8 mouse cellular contexts compared by ENCODE assay signal in the genomic region with DNA sequence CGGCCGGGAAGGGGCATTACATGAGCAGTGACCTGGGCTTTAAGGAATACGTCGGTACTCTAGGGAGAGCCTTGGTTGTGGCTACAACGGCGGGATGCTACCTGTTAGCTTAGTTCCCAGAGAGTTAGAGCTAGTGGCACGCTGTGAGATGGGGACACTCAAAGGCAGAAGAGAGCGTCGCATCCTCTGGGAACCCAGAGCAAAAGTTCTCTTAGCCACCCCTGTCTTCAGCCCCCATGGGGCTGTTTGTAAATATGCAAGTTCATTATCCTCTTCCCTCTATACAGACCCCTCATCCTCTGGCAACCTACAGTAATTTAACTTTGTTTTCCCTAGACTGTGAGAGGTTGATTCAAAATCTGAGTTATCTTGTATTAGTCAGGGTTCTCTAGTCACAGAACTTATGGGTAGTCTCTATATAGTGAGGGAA. TPM values are rescaled to one million over a fixed set of nuclear protein-coding genes. Genes with fewer than 3 reads are reported as not detected.
A peak's percentile ranks its signal among the peaks of the same experiment; 100 is the strongest.
DNase-seq lines count a peak whose midpoint lies in the region; ATAC-seq and TF ChIP-seq lines count a peak whose summit lies in the region.

No protein-coding gene starts in this region.

- H3K9ac ChIP-seq in heart, embryonic 12.5 days = peak overlapping the region; percentile 78
- peak overlapping the region; percentile 68 for H3K9ac ChIP-seq in forebrain, embryonic 15.5 days (replicated peaks)
- H3K9ac ChIP-seq in liver, embryonic 15.5 days = peak overlapping the region; percentile 77

- TF ChIP-seq CTCF in E14TG2a.4 (conservative IDR thresholded peaks at IDR 0.05; ENCODE audit: low read length) = no peak

- H3K9me3 ChIP-seq in heart, embryonic 12.5 days (replicated peaks) = no peaks in the 10 kb centered on the region
- H3K9me3 ChIP-seq in E14TG2a.4 (ENCODE audit: low read length) = no peaks in the 10 kb centered on the region
- H3K9me3 ChIP-seq in forebrain, embryonic 15.5 days = no peaks in the 10 kb centered on the region
- H3K9me3 ChIP-seq in liver, embryonic 15.5 days (replicated peaks) = no peaks in the 10 kb centered on the region

- no peak for ATAC-seq in heart, embryonic 12.5 days (ENCODE audit: insufficient number of reproducible peaks, low FRiP score)
- ATAC-seq in forebrain, embryonic 15.5 days (replicated peaks) = no peak; the same call in 1 of the 2 replicates
- peak; percentile 7; the same call in 1 of the 2 replicates for ATAC-seq in liver, embryonic 15.5 days (ENCODE audit: insufficient read depth)

- peak overlapping the region; percentile 87 for H3K27ac ChIP-seq in heart, embryonic 12.5 days (ENCODE audit: poor library complexity, severe bottlenecking)
- H3K27ac ChIP-seq in forebrain, embryonic 15.5 days (replicated peaks) = peak overlapping the region; percentile 50; the same call in 1 of the 2 replicates
- peak overlapping the region; percentile 88 for H3K27ac ChIP-seq in liver, embryonic 15.5 days (replicated peaks)

- H3K27me3 ChIP-seq in heart, embryonic 12.5 days (replicated peaks) = no peaks in the 10 kb centered on the region
- H3K27me3 ChIP-seq in E14TG2a.4 (ENCODE audit: insufficient read depth, low read length) = no peaks in the 10 kb centered on the region
- no peaks in the 10 kb centered on the region for H3K27me3 ChIP-seq in forebrain, embryonic 15.5 days
- no peaks in the 10 kb centered on the region for H3K27me3 ChIP-seq in liver, embryonic 15.5 days

- DNase-seq in heart, adult 11 months = no peak
- no peak for DNase-seq in urinary bladder, postnatal 10 days (ENCODE audit: low spot score)
- no peak for DNase-seq in ovary, postnatal 36 days (ENCODE audit: low spot score)
- DNase-seq in cerebellum, postnatal 10 days = no peak

- H3K36me3 ChIP-seq in heart, embryonic 12.5 days = no peaks in the 10 kb centered on the region
- 0 out of 2 replicates have a peak, but pooled peaks cover 4% of the 10 kb centered on the region for H3K36me3 ChIP-seq in E14TG2a.4 (ENCODE audit: insufficient read depth, low read length)
- no peaks in the 10 kb centered on the region for H3K36me3 ChIP-seq in forebrain, embryonic 15.5 days
- no peaks in the 10 kb centered on the region for H3K36me3 ChIP-seq in liver, embryonic 15.5 days (replicated peaks)

- peaks cover 14% of the 10 kb centered on the region for H3K4me1 ChIP-seq in heart, embryonic 12.5 days (replicated peaks)
- peaks cover 58% of the 10 kb centered on the region for H3K4me1 ChIP-seq in E14TG2a.4 (replicated peaks; ENCODE audit: low read depth, low read length)
- H3K4me1 ChIP-seq in forebrain, embryonic 15.5 days = peaks cover 14% of the 10 kb centered on the region
- peaks cover 80% of the 10 kb centered on the region for H3K4me1 ChIP-seq in liver, embryonic 15.5 days (replicated peaks)

- peak overlapping the region; percentile 83 for H3K4me2 ChIP-seq in heart, embryonic 12.5 days
- H3K4me2 ChIP-seq in forebrain, embryonic 15.5 days (replicated peaks) = peak overlapping the region; percentile 81
- H3K4me2 ChIP-seq in liver, embryonic 15.5 days = peak overlapping the region; percentile 84

- 0% methylated on average over 9 of the region's 9 CpGs for WGBS in heart, embryonic 12.5 days
- WGBS in forebrain, embryonic 15.5 days = 1% methylated on average over 9 of the region's 9 CpGs
- 1% methylated on average over 9 of the region's 9 CpGs for WGBS in liver, embryonic 15.5 days (ENCODE audit: insufficient replicate concordance)

- peak overlapping the region; percentile 67 for H3K4me3 ChIP-seq in heart, embryonic 12.5 days
- H3K4me3 ChIP-seq in E14TG2a.4 (replicated peaks; ENCODE audit: low read length) = peak overlapping the region; percentile 86
- H3K4me3 ChIP-seq in forebrain, embryonic 15.5 days = peak overlapping the region; percentile 69
- H3K4me3 ChIP-seq in liver, embryonic 15.5 days (replicated peaks) = peak overlapping the region; percentile 72

RNA-seq across cellular contexts. Expression of a gene that starts 0.3 kb away (rescaled TPM):
- 20.2 and 21.3 TPM in 2 replicates for polyA plus RNA-seq in heart, embryonic 12.5 days (2016; fragmentation: Nextera tagmentation; extraction: Ambion mirVana)
- polyA plus RNA-seq in forebrain, embryonic 15.5 days (2015; fragmentation: Nextera tagmentation; extraction: Ambion mirVana) = 12.8 and 15.6 TPM in 2 replicates
- polyA plus RNA-seq in liver, embryonic 15.5 days (2015; fragmentation: Nextera tagmentation; extraction: Ambion mirVana) = 73.4 and 88.1 TPM in 2 replicates

RNA-seq across cellular contexts. Expression of a gene that starts 18.1 kb away (rescaled TPM):
- polyA plus RNA-seq in heart, embryonic 12.5 days (2016; fragmentation: Nextera tagmentation; extraction: Ambion mirVana) = 22.1 and 24.4 TPM in 2 replicates
- polyA plus RNA-seq in forebrain, embryonic 15.5 days (2015; fragmentation: Nextera tagmentation; extraction: Ambion mirVana) = 0.29 and 0.59 TPM in 2 replicates
- polyA plus RNA-seq in liver, embryonic 15.5 days (2015; fragmentation: Nextera tagmentation; extraction: Ambion mirVana) = 1.6 and 1.7 TPM in 2 replicates
